Mouse (Mus musculus) lung, embryonic 14.5 days (tissue): Measurements from ENCODE around the gene Mapk8ip1. TPM values are rescaled to one million over a fixed set of nuclear protein-coding genes. Genes with fewer than 3 reads are reported as not detected.

Experiments used
- ATAC-seq: fragments of 200-750 bp; cut with Nextera tagmentation; 2 replicates; pipeline ENCODE4 v1.8.0; 2017; ENCODE audit warnings: mild to moderate bottlenecking, moderate TSS enrichment, moderate library complexity; ENCODE audit not compliant: insufficient read depth
- DNase-seq: peaks from one replicate; pipeline ENCODE4 v3.0.0-alpha.2; 2015
- H3K27ac ChIP-seq: fragments of 300-500 bp; sonication (generic); 2 replicates; pipeline ENCODE4 v1.5.1; 2014; ENCODE audit warnings: low read depth, mild to moderate bottlenecking, moderate library complexity
- H3K27me3 ChIP-seq: fragments of 300-500 bp; sonication (generic); 2 replicates; pipeline ENCODE4 v1.6.1; 2014; ENCODE audit warnings: low read length, control low read depth; ENCODE audit not compliant: insufficient read depth
- H3K36me3 ChIP-seq: fragments of 300-500 bp; sonication (generic); 2 replicates; pipeline ENCODE4 v1.6.1; 2014; ENCODE audit warnings: control low read depth; ENCODE audit not compliant: insufficient read depth
- H3K4me1 ChIP-seq: fragments of 300-500 bp; sonication (generic); 2 replicates; pipeline ENCODE4 v1.6.1; 2014; ENCODE audit warnings: antibody characterized with exemption, control low read depth; ENCODE audit not compliant: insufficient read depth
- H3K4me2 ChIP-seq: fragments of 300-500 bp; sonication (generic); 2 replicates; pipeline ENCODE4 v1.6.1; 2014; ENCODE audit warnings: mild to moderate bottlenecking
- H3K4me3 ChIP-seq: fragments of 300-500 bp; sonication (generic); 2 replicates; pipeline ENCODE4 v1.5.1; 2014; ENCODE audit warnings: low read depth, low read length
- H3K9ac ChIP-seq: fragments of 300-500 bp; sonication (generic); 2 replicates; pipeline ENCODE4 v1.6.1; 2014
- H3K9me3 ChIP-seq: fragments of 300-500 bp; sonication (generic); 2 replicates; pipeline ENCODE4 v1.6.1; 2016; ENCODE audit warnings: low read depth, low read length, control low read depth
- CTCF ChIP-seq: IDR thresholded peaks from 2 replicates; pipeline ENCODE4 v1.5.1; 2016; ENCODE audit warnings: antibody characterized with exemption, low read depth
- WGBS: fragments of 180-500 bp; shearing (Covaris S2); extraction: QIAGEN DNeasy Blood & Tissue Kit; methylation state at CpG from one replicate; pipeline ENCODE4 v1.1.7; 2014; 5-methylcytosine and 5-hydroxymethylcytosine counted together
- polyA plus RNA-seq: library from polyadenylated mRNA; unstranded; fragments of >200 nt; fragmentation: Nextera tagmentation; extraction: Ambion mirVana; gene quantifications from 2 replicates; pipeline ENCODE4 v1.2.1, GENCODE M21; 2014

Mapk8ip1 gene
- 6.2 TPM in 2 replicates for polyA plus RNA-seq

DNA sequence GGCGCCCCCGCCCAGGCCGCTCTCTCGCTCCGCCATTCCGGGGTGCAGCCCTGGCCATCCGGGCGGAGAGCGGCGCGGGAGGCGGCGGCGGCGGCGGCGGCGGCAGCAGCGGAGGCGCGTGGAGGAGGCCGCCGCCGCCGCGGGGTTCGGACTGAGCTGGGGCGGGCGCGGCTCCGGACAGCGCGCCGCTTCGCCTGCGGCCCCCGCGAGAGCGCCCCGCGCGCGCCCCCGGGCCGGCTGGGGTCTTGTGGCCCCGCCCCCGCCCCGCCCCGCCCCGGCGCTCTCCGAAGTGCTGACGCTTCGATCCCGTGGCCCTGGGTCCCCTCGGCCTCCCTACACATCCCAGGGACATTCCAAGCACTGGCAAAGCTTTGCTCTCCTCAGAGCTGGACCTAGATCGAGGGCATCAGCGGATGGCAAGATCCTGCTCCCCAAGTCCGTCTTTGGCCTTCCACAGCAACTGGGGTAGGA lies at the start of gene Mapk8ip1:
Mapk8ip1 (minus strand) TSS at position 173 of the 471 bp plus-strand sequence.
- Histone ChIP-seq H3K4me1 (0 out of 2 replicates have a peak, but pooled peaks cover 2% of the 10 kb centered on the region), H3K4me2 (peak within 1 kb of the TSS; percentile 92), H3K27ac (no peak within 1 kb of the TSS), H3K36me3 (peaks cover 17% of the 10 kb centered on the region), H3K27me3 (peaks cover 6% of the 10 kb centered on the region; the same call in 1 of the 2 replicates), H3K4me3 (peak within 1 kb of the TSS; percentile 57), H3K9ac (peak within 1 kb of the TSS; percentile 62), H3K9me3 (no peaks in the 10 kb centered on the region)
- 3% methylated on average over 37 of the region's 59 CpGs for WGBS
- no peak for TF ChIP-seq CTCF
- ATAC-seq: peak; percentile 76
- peak; percentile 76 for DNase-seq

DNA sequence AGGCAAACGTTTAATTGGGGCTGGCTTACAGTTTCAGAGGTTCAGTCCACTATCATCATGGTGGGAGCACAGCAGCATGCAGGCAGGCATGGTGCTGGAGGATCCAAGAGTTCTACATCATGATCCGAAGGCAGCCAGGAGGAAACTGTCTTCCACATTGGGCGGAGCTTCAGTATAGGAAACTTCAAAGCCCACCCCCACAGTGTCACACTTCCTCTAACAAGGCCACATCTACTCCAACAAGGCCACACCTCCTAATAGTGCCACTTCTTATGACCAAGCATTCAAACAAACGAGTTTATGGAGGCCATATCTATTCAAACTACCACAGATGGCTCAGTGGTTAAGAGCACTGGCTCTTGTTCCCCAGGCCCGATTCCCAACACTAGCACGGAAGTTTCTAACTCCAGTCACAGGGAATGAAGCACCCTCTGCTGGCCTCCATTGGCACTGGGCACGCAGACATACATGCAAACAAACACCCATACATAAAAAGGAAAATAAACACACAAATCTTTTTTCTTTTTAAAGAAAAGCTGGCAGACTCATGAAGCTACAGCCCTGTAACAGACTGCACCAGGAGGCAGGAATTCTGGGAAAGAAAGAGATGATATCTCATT lies 46.2 kb upstream of the Mapk8ip1 start:
- Histone ChIP-seq H3K4me3 (no peak overlapping the region), H3K4me1 (no peaks in the 10 kb centered on the region), H3K4me2 (no peak overlapping the region), H3K27me3 (no peaks in the 10 kb centered on the region), H3K9me3 (no peaks in the 10 kb centered on the region), H3K36me3 (no peaks in the 10 kb centered on the region), H3K27ac (no peak overlapping the region), H3K9ac (no peak overlapping the region)
- TF ChIP-seq CTCF: peak; percentile 29; the same call in 1 of the 2 replicates
- ATAC-seq: no peak
- DNase-seq: no peak
- WGBS: 64% methylated on average over 7 of the region's 7 CpGs

DNA sequence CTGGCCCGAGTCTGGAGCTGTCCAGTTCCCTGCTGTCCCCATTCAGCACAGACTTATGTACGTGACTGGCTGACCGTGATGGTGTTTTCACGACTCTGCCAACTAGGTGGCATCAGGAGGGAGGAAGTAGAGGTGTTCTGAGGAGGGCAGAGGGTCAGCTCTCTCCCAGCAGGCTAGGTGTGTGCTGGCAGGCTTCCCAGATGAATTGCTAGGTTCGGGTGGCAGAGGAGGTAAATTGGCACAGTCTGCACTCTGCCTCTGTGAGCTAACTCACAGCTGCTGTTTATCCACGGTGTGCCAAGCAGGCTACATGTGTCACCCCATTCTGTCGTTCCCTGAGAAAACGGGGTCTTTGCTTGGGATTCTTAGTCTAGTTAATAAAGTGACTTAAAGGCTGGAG lies 45.6 kb upstream of the Mapk8ip1 start:
- ATAC-seq: no peak
- Histone ChIP-seq H3K27ac (no peak overlapping the region), H3K4me2 (no peak overlapping the region), H3K4me3 (no peak overlapping the region), H3K4me1 (no peaks in the 10 kb centered on the region), H3K9ac (no peak overlapping the region), H3K27me3 (no peaks in the 10 kb centered on the region), H3K9me3 (no peaks in the 10 kb centered on the region), H3K36me3 (no peaks in the 10 kb centered on the region)
- DNase-seq: no peak
- TF ChIP-seq CTCF: no peak
- 73% methylated on average over 8 of the region's 8 CpGs for WGBS

DNA sequence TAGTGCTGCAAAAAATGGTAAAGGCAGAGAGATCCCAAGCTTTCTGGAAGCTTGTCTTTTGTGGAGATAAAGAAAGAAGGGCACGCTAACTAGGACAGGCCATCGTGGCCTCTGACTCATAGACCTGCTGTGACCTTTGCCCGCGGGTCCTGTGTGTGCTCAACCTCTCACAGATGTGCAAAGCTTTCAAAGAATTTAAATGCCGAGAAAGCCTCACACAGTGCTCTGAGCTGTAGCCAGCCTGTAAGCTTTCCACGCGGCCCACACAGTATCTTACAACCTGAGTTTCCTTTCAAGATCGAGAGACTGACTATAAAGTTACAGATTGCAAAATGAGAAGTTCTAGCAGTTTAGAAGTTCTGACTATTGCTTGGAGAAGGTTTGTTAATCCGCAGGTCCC lies 44.8 kb upstream of the Mapk8ip1 start:
- Histone ChIP-seq H3K4me2 (no peak overlapping the region), H3K27ac (no peak overlapping the region), H3K9me3 (no peaks in the 10 kb centered on the region), H3K4me1 (no peaks in the 10 kb centered on the region), H3K36me3 (no peaks in the 10 kb centered on the region), H3K27me3 (no peaks in the 10 kb centered on the region), H3K4me3 (no peak overlapping the region), H3K9ac (no peak overlapping the region)
- TF ChIP-seq CTCF: no peak
- 46% methylated on average over 9 of the region's 9 CpGs for WGBS
- DNase-seq (no peak), ATAC-seq (no peak)

DNA sequence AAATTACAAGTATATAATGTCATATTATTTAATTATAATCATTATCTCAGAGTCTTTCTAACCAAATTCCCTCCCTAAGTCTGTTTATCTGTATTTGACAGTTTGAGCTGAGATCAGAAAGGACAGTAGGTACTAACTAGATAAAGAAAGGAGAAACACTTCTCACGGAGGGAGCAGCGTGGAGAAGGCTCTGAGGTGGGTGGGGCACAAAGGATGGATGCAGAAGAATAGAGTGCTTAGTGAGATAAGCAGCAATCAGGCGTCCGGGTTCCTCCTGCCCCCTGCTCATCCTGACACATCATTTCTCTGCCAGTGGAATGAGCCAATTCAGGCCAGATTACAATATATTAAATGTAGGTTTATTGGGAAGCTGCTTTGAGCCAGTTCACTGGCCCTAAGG lies 43.3 kb upstream of the Mapk8ip1 start:
- DNase-seq: no peak
- no peak for TF ChIP-seq CTCF

DNA sequence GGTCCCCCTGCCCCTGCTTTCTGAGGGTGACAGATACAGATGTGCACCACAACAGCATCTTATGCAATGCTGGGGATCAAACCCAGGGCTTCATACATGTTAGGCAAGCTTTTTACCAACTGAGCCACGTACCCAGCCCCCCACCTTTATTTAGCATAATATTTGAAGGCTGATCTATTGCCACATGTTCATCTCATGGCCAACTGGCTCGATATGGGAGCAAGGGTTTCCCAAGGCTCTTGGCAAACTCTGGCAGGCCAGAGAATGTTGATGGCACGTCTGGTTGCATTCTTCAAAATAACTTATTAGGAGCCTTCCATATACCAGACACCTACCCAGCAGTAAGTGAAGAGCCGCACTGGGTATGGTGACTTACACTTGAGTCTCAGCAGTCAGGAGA lies 42.2 kb upstream of the Mapk8ip1 start:
- DNase-seq (no peak), ATAC-seq (no peak)
- Histone ChIP-seq H3K9me3 (no peaks in the 10 kb centered on the region), H3K4me2 (no peak overlapping the region), H3K27ac (no peak overlapping the region), H3K4me1 (no peaks in the 10 kb centered on the region), H3K4me3 (no peak overlapping the region), H3K27me3 (no peaks in the 10 kb centered on the region), H3K9ac (no peak overlapping the region), H3K36me3 (no peaks in the 10 kb centered on the region)
- 75% methylated on average over 4 of the region's 4 CpGs for WGBS
- TF ChIP-seq CTCF: no peak

More for the DNA sequence above, 43.3 kb upstream of the Mapk8ip1 start:
- H3K27ac ChIP-seq: no peak overlapping the region
- H3K9me3 ChIP-seq: no peaks in the 10 kb centered on the region
- no peaks in the 10 kb centered on the region for H3K4me1 ChIP-seq
- 20% methylated on average over 4 of the region's 4 CpGs for WGBS
- no peaks in the 10 kb centered on the region for H3K36me3 ChIP-seq
- no peak overlapping the region for H3K4me3 ChIP-seq
- H3K9ac ChIP-seq: no peak overlapping the region
- H3K27me3 ChIP-seq: no peaks in the 10 kb centered on the region
- no peak for ATAC-seq
- H3K4me2 ChIP-seq: no peak overlapping the region

DNA sequence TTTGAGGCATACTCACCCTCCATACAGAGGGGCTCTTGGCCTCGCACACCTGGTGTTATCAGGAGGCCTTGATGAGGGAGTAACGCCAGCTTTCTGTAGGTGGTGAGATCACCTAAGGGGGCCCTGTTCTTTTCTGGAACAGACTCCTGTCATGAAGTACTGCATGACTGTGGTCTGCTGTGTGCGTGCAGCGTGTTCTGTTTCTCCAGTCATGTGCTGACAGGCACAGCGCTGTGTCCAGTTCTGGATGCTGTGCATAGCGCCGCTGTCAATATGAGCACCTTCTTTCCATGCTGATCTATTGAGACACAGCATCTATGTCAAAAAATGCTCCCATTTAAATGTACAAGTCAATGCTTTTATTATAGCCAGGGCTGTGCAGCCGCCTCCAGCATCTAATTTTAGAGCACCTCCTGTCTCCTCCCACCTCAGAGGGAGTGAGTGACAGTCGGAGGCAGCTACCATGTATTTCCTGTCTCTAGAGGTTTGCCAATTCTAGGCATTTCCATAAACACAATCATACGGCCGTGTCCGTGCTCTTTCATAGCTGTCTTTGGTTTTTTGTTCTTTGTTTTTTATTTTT lies 41.4 kb upstream of the Mapk8ip1 start:
- DNase-seq: no peak
- H3K36me3 ChIP-seq: no peaks in the 10 kb centered on the region
- no peak for ATAC-seq
- no peak for TF ChIP-seq CTCF
- 68% methylated on average over 12 of the region's 12 CpGs for WGBS
- no peaks in the 10 kb centered on the region for H3K4me1 ChIP-seq
- no peak overlapping the region for H3K27ac ChIP-seq
- H3K27me3 ChIP-seq: no peaks in the 10 kb centered on the region
- H3K4me2 ChIP-seq: no peak overlapping the region
- H3K9me3 ChIP-seq: no peaks in the 10 kb centered on the region
- H3K4me3 ChIP-seq: no peak overlapping the region
- no peak overlapping the region for H3K9ac ChIP-seq
